Mouse (Mus musculus) adrenal gland, postnatal 25 days (tissue): ENCODE measurements around the gene Lrfn3. TPM values are rescaled to one million over a fixed set of nuclear protein-coding genes. Genes with fewer than 3 reads are reported as not detected.

ENCODE experiments used
- DNase-seq: peaks from one replicate; pipeline ENCODE4 v3.0.0; 2021; ENCODE audit warnings: mixed read lengths
- total RNA-seq: library from RNA; stranded (reverse); gene quantifications from 2 replicates; pipeline ENCODE4 v1.2.3, GENCODE M21; 2021

Lrfn3 gene
- total RNA-seq, 1 experiment from 2014 or later = 19.4 TPM

DNA sequence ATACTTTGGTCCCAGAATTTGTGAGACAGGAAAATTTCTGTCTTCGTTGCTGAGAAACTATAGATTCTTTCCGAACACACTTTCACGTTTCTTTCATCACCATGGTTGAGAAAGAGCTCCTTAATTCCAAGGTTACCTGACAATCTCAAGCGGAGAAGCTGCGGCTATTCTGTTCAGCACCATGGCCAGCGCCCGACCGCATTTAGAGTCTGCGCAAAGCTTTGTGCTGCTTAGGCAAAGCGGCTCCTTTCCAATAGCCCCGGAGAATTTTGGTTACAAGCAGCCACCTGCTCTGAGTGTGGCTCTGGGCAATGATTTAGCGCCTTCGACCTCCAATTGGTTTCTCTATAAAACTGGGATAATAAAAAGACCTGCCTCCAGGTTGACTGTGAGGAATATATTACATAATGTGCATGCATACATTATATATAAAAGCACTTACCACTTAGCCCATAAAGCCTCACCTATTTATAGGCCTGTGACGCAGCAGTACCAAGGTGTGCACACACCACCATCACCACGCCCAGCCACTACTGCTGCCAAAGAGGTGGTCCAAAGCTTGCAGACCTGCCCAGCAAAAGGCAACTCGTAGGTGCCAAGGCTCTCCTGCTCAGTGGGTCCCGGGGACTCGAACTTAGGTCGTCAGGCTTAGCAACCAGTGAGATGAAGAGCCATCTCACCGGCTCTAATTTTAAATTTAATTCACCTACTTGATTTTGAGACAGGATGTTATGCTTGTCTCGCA, 15.8 kb downstream of the Lrfn3 start:
- DNase-seq = peak; percentile 77

DNA sequence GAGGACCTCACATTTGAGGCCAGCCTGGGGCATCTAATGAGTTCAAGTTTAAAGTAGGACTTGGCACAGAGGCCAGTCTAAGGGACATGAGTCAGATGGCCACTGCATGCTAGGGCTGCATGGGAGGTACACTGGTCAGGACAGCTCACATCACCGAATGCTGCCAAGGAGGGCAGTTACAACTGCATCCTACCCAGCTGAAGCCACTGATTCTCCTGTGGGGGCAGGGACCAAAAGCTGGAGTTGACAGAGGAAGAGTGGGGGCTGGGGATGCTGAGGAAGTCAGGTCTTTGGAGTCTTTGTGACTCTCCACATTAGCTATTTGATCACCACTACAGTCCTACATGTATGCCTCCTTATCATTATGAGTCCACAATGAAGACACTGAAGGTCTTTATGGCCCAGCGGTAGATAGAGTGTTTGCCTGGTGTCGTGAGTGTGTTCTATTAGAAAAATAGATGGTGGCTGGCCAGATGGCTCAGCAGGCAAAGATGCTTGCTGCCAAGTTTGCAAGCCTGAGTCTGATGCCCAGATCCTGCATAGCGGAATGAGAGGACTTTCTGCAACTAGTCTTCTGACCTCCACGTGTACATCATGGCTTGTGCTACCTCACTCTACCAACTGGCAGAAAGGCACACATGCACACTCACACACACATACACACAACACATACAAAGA, 23.0 kb downstream of the Lrfn3 start:
- no peak for DNase-seq

DNA sequence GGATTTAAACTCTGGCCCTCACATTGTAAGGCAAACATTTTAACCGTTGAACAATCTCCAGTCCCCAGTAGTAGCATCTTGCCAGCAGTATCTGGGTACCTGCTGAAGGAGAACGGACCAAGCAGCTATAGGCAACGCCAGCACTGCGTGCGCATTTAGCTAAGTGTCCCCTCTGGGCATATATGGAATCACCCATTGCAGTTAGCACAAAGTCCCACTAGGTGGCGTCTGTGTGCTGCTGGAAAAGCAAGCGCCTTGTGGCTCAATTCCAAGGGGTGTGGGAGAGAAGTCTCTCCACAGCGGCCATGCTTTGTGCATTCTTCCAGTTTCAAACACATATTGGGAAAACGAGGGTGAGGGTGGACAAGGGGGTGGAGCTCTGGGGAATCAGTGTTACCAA, 26.2 kb downstream of the Lrfn3 start:
- DNase-seq = peak; percentile 83

DNA sequence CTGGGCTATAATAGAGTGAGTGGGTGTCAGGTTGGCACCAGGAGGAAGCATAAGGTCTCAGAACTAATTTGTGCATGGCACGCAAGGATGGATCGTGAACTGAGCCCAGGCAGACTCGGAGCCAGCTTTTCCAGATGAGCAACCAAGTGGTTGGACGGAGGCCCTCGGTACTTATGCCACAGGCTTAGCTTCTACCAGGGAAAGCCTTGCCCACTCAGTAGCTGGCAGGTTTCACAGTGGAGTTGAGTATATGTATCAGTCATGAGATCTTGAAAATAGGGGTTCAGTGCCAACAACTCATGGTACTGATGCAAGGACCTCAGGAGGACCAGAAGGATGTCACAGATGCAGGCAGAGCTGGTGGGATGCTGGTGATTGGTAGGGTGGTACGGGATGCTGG, 26.9 kb downstream of the Lrfn3 start:
- DNase-seq = no peak

DNA sequence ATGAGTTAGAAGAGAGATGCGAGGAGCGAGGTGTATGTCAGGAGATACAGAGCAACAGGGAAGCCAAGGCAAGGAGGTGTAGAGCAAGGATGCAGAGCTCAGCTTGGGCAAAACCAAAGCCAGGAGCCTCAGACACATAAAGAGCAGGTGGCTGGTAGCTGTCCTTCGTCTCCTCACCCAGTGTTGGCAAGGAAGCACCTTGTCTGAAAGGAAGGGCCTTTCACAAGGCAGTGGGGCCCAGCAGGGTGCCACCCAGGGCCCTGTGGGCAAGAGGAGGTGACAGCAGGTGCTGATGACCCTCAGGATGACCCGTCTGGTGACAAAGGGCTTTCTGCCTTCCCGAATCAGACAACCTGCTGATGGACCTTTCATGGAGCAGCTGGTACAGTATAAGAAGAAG, 28.0 kb downstream of the Lrfn3 start:
- no peak for DNase-seq

DNA sequence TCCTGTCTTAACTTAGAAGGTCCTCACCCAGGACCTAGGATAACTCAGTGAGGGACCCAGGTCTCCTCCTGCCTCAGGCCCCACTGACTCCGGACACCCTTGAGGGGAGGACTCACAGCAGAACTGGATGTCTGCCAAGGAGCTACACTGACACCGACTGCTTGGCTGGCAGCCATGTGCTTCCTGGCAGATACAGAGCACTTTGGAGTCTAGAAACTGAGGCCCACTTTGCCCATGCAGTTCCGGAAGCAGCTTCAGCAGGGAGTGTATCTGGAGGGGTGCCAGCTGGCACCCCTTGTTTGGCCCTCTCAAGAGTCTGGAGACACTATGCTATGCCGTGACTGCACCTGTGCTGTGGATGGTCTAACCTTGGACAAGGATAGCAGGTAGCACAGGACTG, 29.1 kb downstream of the Lrfn3 start:
- peak; percentile 88 for DNase-seq

DNA sequence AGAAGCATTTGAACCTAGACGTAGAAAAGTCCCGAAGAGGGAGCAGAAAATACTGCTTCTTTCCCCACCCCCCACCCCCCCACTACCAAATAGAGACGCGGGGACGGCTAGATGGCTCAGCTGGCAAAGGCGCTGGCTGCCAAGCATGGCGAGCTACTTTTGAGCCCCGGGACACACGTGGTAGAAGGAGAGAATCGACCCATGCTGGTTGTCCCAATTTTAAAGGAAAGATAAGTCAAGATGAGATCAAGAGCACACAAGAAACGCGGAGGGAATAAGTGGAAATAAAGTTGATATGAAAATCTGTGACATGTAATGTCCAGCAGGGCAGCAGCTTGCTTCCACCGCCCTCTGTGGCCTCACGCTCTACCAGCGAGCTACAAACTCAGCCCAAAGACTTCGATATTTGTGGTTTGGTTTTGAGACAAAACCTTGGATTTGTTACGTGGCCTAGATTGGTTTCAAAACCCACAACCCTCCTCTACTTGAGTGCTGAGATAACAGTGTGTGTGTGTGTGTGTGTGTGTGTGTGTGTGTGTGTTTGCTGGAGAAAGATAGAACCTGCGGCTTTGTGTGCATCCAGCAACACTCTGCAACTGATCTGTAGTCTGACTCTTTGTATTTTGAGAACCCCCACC, 29.8 kb downstream of the Lrfn3 start:
- no peak for DNase-seq

DNA sequence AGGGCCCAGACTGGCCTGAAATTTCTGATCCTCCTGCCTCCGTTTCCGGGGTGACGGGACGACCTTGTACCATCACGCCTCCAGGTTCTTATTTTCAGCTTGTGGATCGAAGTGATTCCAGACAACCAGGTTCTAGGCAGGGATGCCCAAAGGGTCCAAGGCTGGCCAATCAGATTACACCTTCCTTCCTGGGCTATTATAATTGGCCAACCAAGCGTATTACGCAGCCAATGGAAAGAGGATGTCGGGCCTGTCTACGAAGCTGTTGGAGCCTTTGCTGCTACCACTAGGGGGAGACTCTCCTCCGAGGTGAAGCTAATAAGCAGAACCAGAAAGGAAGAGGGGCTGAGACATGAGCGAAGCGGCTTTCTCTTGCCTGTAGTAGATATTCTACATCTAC, 30.7 kb downstream of the Lrfn3 start:
- DNase-seq = peak; percentile 62

DNA sequence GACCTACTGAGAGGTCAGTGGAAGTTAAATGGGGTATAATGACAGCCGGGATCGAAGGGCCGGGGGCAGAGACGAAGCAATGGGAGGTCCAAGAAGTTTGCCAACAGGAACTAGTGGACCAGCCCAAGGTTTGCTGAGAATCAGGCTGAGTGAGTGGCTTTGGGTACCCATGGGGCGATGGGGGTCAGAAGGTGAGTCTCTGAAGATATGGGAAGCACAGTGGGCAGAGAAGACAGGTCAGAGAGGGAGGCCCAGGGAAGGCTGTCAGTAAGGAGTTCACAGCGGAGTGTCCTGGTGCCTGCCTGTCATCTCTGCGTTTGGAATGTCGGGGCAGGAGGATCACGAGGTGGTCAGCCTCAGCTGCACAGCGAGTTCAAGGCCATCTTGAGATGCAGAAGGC, 34.2 kb downstream of the Lrfn3 start:
- no peak for DNase-seq

DNA sequence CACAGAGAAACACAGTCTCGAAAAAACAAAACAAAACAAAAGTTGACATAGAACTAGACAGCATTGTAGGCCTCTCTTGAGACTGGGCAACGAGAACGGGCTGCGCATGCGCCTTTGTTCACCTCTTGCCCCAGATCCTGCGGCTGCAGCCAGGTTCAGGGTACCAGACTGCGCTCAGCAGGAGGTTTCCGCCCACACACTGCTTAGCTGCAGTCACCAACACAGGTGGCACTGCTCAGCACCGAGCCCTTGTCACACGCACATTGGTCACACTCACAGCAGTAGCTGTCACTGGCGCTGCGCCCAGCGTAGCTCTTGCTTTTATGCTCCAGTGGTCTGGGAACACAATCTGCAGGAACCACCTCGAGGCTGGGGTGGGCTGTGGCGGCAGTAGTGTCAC, 35.4 kb downstream of the Lrfn3 start:
- peak; percentile 29 for DNase-seq

DNA sequence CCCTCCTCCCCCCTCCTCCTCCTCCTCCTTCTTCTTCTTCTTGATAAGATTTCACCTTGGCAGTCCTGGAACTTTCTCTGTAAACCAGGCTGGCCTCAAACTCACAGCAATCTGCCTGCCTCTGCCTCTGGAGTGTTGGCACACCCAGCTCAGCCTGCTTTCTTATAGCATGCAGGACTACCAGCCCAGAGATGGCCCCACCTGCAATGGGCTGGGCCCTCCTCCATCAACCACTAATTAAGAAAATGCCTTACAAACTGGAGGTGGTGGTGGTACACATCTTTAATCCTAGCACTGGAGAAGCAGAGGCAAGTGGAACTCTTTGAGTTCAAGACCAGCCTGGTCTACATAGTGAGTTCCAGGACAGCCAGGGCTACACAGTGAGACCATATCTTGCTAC, 36.1 kb downstream of the Lrfn3 start:
- no peak for DNase-seq

DNA sequence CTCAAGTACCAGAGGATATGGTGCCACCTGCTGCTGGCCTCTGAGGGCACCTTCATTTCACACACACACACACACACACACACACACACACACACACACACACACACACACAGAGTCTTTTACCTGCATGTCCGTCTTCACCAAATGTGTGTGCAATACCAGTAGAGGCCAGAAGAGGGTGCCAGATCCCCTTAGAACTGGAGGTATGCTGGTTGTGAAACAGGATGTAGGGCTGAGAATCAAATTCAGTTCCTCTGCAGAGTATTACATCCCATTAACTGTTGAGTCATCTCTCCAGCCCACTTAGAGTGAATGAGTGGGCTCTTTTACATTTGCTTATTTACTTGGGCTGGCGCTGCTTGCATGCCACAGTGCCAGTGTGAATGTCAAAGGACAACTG, 37.2 kb downstream of the Lrfn3 start:
- DNase-seq = no peak

DNA sequence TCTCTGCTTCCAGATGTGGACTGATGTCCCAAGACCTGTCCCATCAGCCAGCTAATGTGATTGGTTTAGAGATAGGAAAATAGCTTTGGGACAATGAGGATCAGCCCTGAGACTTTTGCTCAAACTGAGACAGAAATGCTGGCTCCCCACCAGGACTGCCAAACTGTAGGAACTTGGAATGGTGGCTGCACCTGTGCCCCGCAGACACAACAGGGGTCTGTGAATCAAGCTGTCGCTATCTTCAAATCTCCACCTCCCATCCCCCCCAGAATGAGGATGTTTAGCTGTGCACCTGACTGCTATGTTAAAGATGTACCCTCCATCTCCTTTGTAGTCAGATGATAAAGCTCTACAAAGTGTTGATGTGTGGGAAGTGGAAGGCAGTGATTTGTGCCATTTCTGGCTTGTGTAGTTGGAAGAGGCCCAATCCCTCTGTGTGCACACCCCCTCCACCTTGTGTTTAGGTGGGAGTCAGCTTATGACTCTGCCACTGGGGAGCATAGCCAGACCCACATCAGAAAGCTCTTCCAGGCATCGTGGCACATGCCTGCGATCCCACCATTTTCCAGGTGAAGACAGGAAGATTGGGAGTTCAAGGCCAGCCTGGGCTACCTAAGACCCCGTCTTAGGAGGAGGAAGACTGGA, 38.1 kb downstream of the Lrfn3 start:
- no peak for DNase-seq

DNA sequence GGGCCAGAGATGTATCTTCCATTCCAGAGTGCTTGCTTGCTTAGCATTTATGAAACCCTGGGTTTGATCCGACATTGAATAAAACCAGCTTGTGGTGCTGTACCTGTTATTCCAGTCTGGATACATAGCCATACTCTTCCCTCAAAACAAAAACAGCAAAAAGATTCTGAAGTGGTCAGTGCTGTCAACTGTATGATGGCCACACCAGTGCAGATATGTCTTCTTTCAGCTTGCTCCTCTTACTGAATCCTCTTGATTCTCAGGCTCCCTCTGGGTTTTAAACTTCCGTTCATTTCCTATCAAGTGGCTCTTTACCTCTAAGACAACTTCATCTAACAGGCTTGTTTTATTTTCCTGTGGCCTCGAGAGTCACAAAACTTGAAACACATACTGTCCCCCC, 38.8 kb downstream of the Lrfn3 start, which contains the start of gene Sdhaf1:
Gene Sdhaf1, minus strand, starts transcription at position 101 of the 400 bp plus-strand sequence.
- DNase-seq = no peak

DNA sequence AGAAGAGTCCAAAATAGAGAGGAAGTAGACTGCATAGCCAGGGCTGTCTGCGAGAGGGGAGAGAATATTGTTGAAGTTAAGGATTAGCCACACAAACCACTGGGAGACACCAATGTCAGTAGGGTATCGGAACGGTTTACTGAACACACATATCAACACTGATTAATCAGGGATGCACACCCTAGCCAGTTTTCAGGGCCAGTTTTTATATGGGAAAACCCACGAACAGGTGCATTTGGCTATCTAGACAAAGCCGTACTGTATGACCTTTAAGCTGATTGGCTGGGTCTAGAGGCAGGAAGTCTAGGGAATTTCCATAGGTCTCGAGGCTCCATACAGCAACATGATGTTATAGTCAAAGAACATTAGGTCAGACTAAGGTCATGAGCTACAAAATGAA, 39.7 kb downstream of the Lrfn3 start:
- no peak for DNase-seq

DNA sequence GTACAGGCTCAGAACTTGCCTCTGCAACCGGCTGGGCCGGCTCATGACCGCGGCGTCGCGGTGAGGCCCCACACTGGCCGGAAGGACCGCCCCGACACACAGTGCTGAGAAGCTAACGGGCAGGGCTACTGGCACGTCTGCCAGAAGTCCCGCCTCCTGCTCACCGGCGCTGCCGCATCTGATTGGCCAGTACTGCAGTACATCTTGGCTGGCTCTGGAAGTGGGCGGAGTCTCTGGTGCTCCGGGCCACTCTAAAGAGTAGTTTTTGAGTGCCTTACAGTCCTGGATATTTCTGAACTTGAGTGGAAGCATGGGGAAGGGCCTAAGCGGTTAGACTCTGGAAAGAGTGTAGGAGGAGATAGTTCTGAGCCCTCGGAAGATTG, 40.3 kb downstream of the Lrfn3 start:
- peak; percentile 96 for DNase-seq

DNA sequence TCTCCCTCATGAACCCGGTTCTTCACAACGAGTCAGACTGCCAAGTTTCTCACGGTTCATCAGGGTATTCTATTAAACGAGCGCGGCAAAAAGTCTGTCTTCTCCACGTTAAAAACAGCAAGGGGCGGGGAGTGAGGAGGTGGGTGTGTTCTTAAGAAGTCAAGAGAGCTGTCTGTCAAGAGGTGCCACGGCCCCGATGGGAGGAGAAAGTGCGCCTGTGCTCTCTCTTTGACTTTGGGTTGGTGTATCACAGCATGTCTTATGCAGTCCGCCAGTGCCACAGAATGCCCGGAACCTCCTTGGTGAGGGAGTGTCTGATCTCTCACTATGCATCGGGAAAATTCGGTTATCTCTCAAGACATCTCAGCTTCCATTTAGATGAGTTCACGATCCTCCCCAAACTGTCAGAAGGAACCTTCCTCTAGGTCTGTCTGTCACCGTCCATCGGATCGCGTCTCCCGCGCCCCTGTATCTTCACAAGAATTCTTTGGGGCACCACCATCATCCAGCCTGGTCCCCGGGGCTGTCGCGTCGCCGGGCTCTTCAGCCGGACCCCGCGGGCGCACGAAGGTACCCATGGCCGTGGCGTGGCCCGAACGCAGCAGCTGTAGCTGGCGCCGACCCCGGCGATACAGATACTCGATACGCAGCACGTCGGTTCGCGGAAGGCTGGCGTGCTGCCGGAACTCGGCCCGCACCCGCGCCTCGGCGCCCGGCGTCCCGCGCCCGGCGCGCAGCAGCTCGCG, 40.9 kb downstream of the Lrfn3 start, which contains the start of gene E130208F15Rik:
Gene E130208F15Rik, plus strand, starts transcription at position 202 of the 746 bp plus-strand sequence.
- peak; percentile 71 for DNase-seq

DNA sequence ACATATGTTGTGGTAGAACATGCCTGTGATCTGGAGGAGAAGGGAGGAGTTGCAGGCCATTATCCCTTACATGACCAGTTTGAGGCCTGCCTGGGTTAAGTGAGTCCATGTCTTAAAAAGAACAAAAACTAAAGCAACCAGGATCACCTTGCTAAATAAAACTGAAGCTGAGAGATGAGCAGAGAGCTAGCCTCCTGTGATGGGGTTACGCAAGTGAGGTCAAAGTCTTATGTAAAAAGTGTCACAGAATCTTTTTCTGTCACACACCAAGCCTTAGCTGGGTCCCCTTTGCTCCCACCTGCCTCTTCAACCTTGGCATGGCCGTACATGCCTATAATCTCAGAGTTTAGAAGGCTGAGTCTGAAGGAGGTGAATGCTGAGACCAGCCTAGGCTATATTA, 41.6 kb downstream of the Lrfn3 start:
- DNase-seq = no peak

DNA sequence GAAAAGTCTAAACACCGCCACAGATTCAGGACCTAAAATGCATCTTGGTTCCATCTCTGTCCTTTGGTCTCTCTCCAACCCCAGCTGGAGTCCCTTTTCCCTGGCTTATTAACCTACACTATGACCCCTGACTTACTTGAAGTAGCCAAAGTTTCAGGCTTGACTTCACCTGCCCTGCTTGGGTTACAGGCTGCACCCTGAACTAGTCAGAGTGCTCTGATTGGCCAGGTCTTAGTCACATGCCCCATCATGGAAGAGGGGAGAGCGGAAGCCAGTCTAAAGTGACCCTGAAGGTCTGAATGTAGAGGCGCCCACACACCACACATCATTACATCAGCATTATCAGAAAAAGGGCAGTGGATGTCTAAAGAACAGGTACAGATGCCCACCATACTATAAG, 44.4 kb downstream of the Lrfn3 start:
- DNase-seq = no peak

DNA sequence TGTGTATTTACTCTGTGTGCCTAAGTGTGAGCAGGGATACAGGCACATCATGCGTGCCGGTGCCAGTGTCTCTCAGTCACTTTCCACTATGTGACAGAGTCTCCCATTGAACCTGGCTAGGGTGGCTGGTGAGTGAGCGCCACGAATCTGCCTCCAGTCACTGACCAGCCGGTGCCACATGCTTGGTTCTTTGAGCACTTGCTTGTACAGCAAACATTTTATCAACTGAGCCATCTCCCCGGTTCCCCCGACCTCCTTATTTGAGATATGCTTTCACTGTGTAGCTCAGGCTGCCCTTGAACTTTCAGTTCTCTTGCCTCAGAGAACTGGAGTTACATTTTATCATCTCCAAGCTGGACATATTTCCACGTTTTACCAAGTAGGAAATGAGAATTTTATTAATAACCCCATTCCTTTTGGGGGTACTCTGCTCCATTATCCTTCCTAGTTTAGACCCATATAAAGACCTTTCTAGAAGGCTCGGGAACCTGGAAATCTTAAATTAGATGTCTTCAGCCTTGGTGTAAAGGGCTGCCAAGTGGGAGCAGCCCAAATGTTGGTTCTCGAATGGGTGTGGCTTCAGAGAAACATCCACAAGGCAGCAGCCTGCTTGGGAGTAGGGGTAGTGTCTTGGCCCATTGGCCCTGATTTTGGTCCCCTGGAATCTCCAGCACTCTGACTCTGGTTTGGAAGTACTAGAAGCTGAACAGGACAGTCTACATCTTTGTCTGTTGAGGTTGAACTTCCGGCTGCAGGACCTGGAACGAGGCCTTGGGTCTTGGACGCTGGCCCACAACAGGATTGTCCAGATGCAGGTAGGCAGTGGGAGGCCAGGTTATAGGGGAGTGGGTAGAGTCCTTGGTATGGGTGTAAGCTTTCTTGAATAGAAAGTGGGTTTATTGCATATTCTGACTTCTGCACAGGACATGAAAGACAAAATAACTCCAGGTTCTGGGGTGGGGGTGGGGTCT, 46.7 kb downstream of the Lrfn3 start:
- no peak for DNase-seq

DNA sequence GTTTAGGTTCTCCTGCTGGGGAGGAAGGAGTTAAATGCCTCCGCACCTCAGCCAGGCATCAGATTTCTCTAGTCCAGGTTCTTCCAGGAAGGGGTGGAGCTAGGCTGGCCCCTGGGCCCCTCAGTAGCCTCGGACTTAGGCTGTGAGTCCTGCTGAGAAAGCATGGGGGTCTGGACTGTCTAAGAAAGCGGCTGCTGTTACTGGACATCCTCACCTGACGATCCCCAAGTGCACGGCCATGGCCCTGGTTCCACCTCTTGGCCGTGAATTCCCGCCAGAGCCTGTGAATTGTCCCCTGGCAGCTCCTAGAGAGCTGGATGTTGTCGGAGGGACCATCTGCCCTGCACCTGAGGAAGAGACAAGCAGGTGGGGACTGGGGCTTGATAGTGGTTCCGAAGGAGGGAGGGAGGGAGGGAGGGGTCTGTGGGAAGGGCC, 47.8 kb downstream of the Lrfn3 start, which contains the start of gene Syne4:
Gene Syne4, plus strand, starts transcription at position 87 of the 435 bp plus-strand sequence.
- DNase-seq = no peak
